ENCODE assay signal across 10 mouse cellular contexts in genomic region chr11:62646495-62646843, GRCm38 (mm10). TPM values are rescaled to one million over a fixed set of nuclear protein-coding genes. Genes with fewer than 3 reads are reported as not detected.
A peak's percentile ranks its signal among the peaks of the same experiment; 100 is the strongest.
DNase-seq lines count a peak whose midpoint lies in the region; ATAC-seq and TF ChIP-seq lines count a peak whose summit lies in the region.
"Had no signal": no experiment of that assay in that cellular context is flagged by ENCODE, and none has a peak within 500 bp of the region (broad histone marks: within the 10 kb centered on the region; RNA-seq: fewer than 3 reads in every experiment).

No protein-coding gene starts in this region.

- H3K9me3 ChIP-seq in heart, embryonic 15.5 days (replicated peaks): no peaks in the 10 kb centered on the region
- H3K9me3 ChIP-seq in hindbrain, embryonic 13.5 days: no peaks in the 10 kb centered on the region
- no peaks in the 10 kb centered on the region for H3K9me3 ChIP-seq in midbrain, embryonic 11.5 days (ENCODE audit: control insufficient read depth, low read length)

- no peaks in the 10 kb centered on the region for H3K27me3 ChIP-seq in heart, embryonic 15.5 days
- no peaks in the 10 kb centered on the region for H3K27me3 ChIP-seq in hindbrain, embryonic 13.5 days
- H3K27me3 ChIP-seq in midbrain, embryonic 11.5 days (ENCODE audit: control insufficient read depth, insufficient read depth, low read length): no peaks in the 10 kb centered on the region

- H3K4me3 ChIP-seq in heart, embryonic 15.5 days: peak overlapping the region; percentile 76
- H3K4me3 ChIP-seq in bone marrow macrophage, adult 2 months (ENCODE audit: insufficient read depth, low read length): peak overlapping the region; percentile 79
- peak overlapping the region; percentile 78 for H3K4me3 ChIP-seq in hindbrain, embryonic 13.5 days
- no peak overlapping the region for H3K4me3 ChIP-seq in midbrain, embryonic 11.5 days (ENCODE audit: low read depth, low read length)
- no peak overlapping the region for H3K4me3 ChIP-seq in lung, adult 2 months (replicated peaks; ENCODE audit: extremely low read depth, low read depth, low read length)

- ATAC-seq in heart, embryonic 15.5 days (replicated peaks; ENCODE audit: insufficient number of reproducible peaks, insufficient read depth, low FRiP score, low read depth): no peak
- ATAC-seq in hindbrain, embryonic 13.5 days (ENCODE audit: low FRiP score): no peak
- no peak for ATAC-seq in midbrain, embryonic 11.5 days (ENCODE audit: low FRiP score)
- no peak for ATAC-seq in inflammation-experienced regulatory T-cells, adult 6 months

- no peak for TF ChIP-seq CTCF in bone marrow macrophage, adult 2 months (IDR thresholded peaks at IDR 0.05; ENCODE audit: low read depth, low read length)
- TF ChIP-seq CTCF in lung, adult 2 months (IDR thresholded peaks at IDR 0.05; ENCODE audit: insufficient read depth, low read length): no peak

- no peak for DNase-seq in heart, adult 9 months (ENCODE audit: low spot score in 2 of 2)
- peak; percentile 82 for DNase-seq in midbrain, embryonic 11.5 days (ENCODE audit: low spot score, missing footprints)
- no peak for DNase-seq in adrenal gland, postnatal 36 days
- no peak for DNase-seq in lung, adult 2 months
- DNase-seq: cerebellum, adult 18-20 months; kidney, postnatal 36 days had no signal

- TF ChIP-seq POLR2A in bone marrow macrophage, adult 2 months (IDR thresholded peaks at IDR 0.05; ENCODE audit: borderline replicate concordance, low read depth, low read length): no peak
- TF ChIP-seq POLR2A in lung, adult 2 months (IDR thresholded peaks at IDR 0.05; ENCODE audit: borderline replicate concordance, extremely low read depth, low read depth, low read length): no peak

- H3K4me2 ChIP-seq in heart, embryonic 15.5 days: peak overlapping the region; percentile 91
- peak overlapping the region; percentile 93 for H3K4me2 ChIP-seq in hindbrain, embryonic 13.5 days
- peak overlapping the region; percentile 10; the same call in 1 of the 2 replicates for H3K4me2 ChIP-seq in midbrain, embryonic 11.5 days

- H3K9ac ChIP-seq in heart, embryonic 15.5 days: peak overlapping the region; percentile 40
- H3K9ac ChIP-seq in hindbrain, embryonic 13.5 days: peak overlapping the region; percentile 88
- no peak overlapping the region for H3K9ac ChIP-seq in midbrain, embryonic 11.5 days (ENCODE audit: low read length)

- H3K36me3 ChIP-seq in heart, embryonic 15.5 days: no peaks in the 10 kb centered on the region
- no peaks in the 10 kb centered on the region for H3K36me3 ChIP-seq in hindbrain, embryonic 13.5 days
- no peaks in the 10 kb centered on the region for H3K36me3 ChIP-seq in midbrain, embryonic 11.5 days (ENCODE audit: control insufficient read depth, insufficient read depth, low read length)

- 7% methylated on average over 4 of the region's 4 CpGs for WGBS in heart, embryonic 15.5 days
- 34% methylated on average over 4 of the region's 4 CpGs for WGBS in hindbrain, embryonic 13.5 days
- WGBS in midbrain, embryonic 11.5 days: 69% methylated on average over 4 of the region's 4 CpGs
- 44% methylated on average over 4 of the region's 4 CpGs for WGBS in lung, adult 2 months

- H3K4me1 ChIP-seq in heart, embryonic 15.5 days (replicated peaks): peaks cover 75% of the 10 kb centered on the region
- peaks cover 51% of the 10 kb centered on the region for H3K4me1 ChIP-seq in bone marrow macrophage, adult 2 months (ENCODE audit: control insufficient read depth, insufficient read depth, low read length)
- peaks cover 77% of the 10 kb centered on the region for H3K4me1 ChIP-seq in hindbrain, embryonic 13.5 days (replicated peaks)
- peaks cover 31% of the 10 kb centered on the region for H3K4me1 ChIP-seq in midbrain, embryonic 11.5 days (ENCODE audit: control insufficient read depth, insufficient read depth, low read length)
- peaks cover 17% of the 10 kb centered on the region for H3K4me1 ChIP-seq in lung, adult 2 months (ENCODE audit: control insufficient read depth, insufficient read depth, low read length)

- H3K27ac ChIP-seq in heart, embryonic 15.5 days: peak overlapping the region; percentile 85
- H3K27ac ChIP-seq in bone marrow macrophage, adult 2 months (ENCODE audit: insufficient read depth, low read depth, low read length): peak overlapping the region; percentile 86
- H3K27ac ChIP-seq in hindbrain, embryonic 13.5 days: peak overlapping the region; percentile 64
- no peak overlapping the region for H3K27ac ChIP-seq in midbrain, embryonic 11.5 days (ENCODE audit: low read depth, low read length)

RNA-seq across cellular contexts. Expression of gene Lrrc75a, which starts 1.9 kb away (rescaled TPM):
- polyA plus RNA-seq in heart, embryonic 15.5 days (2015; fragmentation: Nextera tagmentation; extraction: Ambion mirVana): 14.6 and 18.5 TPM in 2 replicates
- polyA plus RNA-seq in bone marrow macrophage, adult 2 months (2012; ENCODE audit: insufficient read depth, insufficient read length, missing spikeins): 10.0 and 10.1 TPM in 2 replicates
- polyA plus RNA-seq in hindbrain, embryonic 13.5 days (2015; fragmentation: Nextera tagmentation; extraction: Ambion mirVana): 10.0 and 10.4 TPM in 2 replicates
- 12.5 and 12.6 TPM in 2 replicates for polyA plus RNA-seq in midbrain, embryonic 11.5 days (2014; fragmentation: Nextera tagmentation; extraction: Ambion mirVana)
- total RNA-seq in adrenal gland, postnatal 36 days (2021): 10 to 100 TPM; 28.0 to 31.8 TPM
- polyA plus RNA-seq in inflammation-experienced regulatory T-cells, adult 6 months (2017; shearing (Covaris generic)): 1 to 10 TPM; 1.8 to 2.6 (median 2.1) TPM
- polyA plus RNA-seq in lung, adult 2 months (2012; rRNA removed): 25.8 and 29.0 TPM in 2 replicates

RNA-seq across cellular contexts. Expression of gene Mmgt2, which starts 2.0 kb away (rescaled TPM):
- 44.7 and 49.1 TPM in 2 replicates for polyA plus RNA-seq in heart, embryonic 15.5 days (2015; fragmentation: Nextera tagmentation; extraction: Ambion mirVana)
- polyA plus RNA-seq in bone marrow macrophage, adult 2 months (2012; ENCODE audit: insufficient read depth, insufficient read length, missing spikeins): 31.1 and 40.5 TPM in 2 replicates
- 22.8 and 24.9 TPM in 2 replicates for polyA plus RNA-seq in hindbrain, embryonic 13.5 days (2015; fragmentation: Nextera tagmentation; extraction: Ambion mirVana)
- polyA plus RNA-seq in midbrain, embryonic 11.5 days (2014; fragmentation: Nextera tagmentation; extraction: Ambion mirVana): 38.5 and 43.8 TPM in 2 replicates
- 10 to 100 TPM; 38.0 to 42.6 TPM for total RNA-seq in adrenal gland, postnatal 36 days (2021)
- 10 to 100 TPM; 33.7 to 47.7 (median 38.7) TPM for polyA plus RNA-seq in inflammation-experienced regulatory T-cells, adult 6 months (2017; shearing (Covaris generic))
- 38.6 and 38.8 TPM in 2 replicates for polyA plus RNA-seq in lung, adult 2 months (2012; rRNA removed)

Comparison
In these comparisons a context has a peak if more than half of its experiments do, and no peak if none do; other contexts are left out.
1. H3K4me2 ChIP-seq: peak in every context shown above with its lines; median percentile 93 in hindbrain, embryonic 13.5 days; 91 in heart, embryonic 15.5 days; 10 in midbrain, embryonic 11.5 days.
2. H3K4me3 ChIP-seq: peak in heart, embryonic 15.5 days (single experiment), bone marrow macrophage, adult 2 months (single experiment) and hindbrain, embryonic 13.5 days (single experiment); none in midbrain, embryonic 11.5 days (single experiment) and lung, adult 2 months (single experiment).